Mouse (Mus musculus) ES-E14 (cell line): ENCODE results near the gene Vangl1.

Source experiments
- HCFC1 ChIP-seq: IDR thresholded peaks from 2 replicates; pipeline ENCODE4 v1.6.1; 2012; ENCODE audit warnings: low read length, inconsistent platforms, borderline replicate concordance; ENCODE audit not compliant: insufficient read depth
- MAFK ChIP-seq: IDR thresholded peaks from 2 replicates; pipeline ENCODE4 v1.6.1; 2014; ENCODE audit warnings: mild to moderate bottlenecking, low read depth, low read length, inconsistent platforms; ENCODE audit not compliant: insufficient read depth

DNA sequence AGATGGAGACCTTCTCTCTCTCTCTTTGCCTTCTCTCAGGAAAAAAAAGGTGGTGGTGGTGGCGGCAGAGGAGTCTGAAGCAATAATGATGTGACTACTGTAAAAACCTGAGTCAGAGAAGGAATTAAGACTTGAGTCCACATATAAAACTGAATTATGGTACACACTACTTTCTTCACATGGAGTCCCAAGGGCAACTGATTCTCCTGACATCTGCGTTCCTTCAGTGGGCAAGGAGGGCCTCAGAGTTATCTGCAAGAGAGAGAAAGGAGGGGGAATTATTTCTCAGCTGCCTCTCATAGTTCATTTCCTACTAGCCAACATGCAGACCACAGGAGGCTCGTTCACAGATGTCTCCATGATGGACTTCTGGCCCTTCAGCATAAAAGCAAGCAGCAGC lies 40.1 kb upstream of the Vangl1 start:
- no peak for TF ChIP-seq HCFC1
- TF ChIP-seq MAFK = no peak
